16 mouse cellular contexts compared by ENCODE assay signal in genomic region chr8:90959721-90960120, GRCm38 (mm10).
DNase-seq lines count a peak whose midpoint lies in the region; ATAC-seq and TF ChIP-seq lines count a peak whose summit lies in the region.
"Had no signal": no experiment of that assay in that cellular context is flagged by ENCODE, and none has a peak within 500 bp of the region (broad histone marks: within the 10 kb centered on the region; RNA-seq: fewer than 3 reads in every experiment).

No protein-coding gene starts in this region.

- ATAC-seq in kidney, postnatal 0 days (replicated peaks; ENCODE audit: low FRiP score, low read depth), result no peak
- ATAC-seq in neural tube, embryonic 13.5 days (ENCODE audit: low read depth), result no peak
- ATAC-seq in neural tube, embryonic 15.5 days (ENCODE audit: low FRiP score), result no peak
- ATAC-seq: activated CD4-positive, CD25-positive, alpha-beta regulatory T cell, adult 4 months had no signal

- H3K4me1 ChIP-seq in kidney, postnatal 0 days (replicated peaks; ENCODE audit: insufficient read depth, low read length), result peaks cover 7% of the 10 kb centered on the region; the same call in 1 of the 2 replicates
- peaks cover 72% of the 10 kb centered on the region for H3K4me1 ChIP-seq in neural tube, embryonic 13.5 days (replicated peaks)
- H3K4me1 ChIP-seq in neural tube, embryonic 15.5 days, result peaks cover 43% of the 10 kb centered on the region
- H3K4me1 ChIP-seq in embryonic facial prominence, embryonic 10.5 days, result peaks cover 46% of the 10 kb centered on the region
- peaks cover 18% of the 10 kb centered on the region for H3K4me1 ChIP-seq in cerebellum, adult 2 months (ENCODE audit: control insufficient read depth, insufficient read depth, low read length)

- H3K9ac ChIP-seq in kidney, postnatal 0 days (ENCODE audit: low read depth, low read length), result no peak overlapping the region
- H3K9ac ChIP-seq in neural tube, embryonic 13.5 days, result no peak overlapping the region
- H3K9ac ChIP-seq in neural tube, embryonic 15.5 days (replicated peaks), result no peak overlapping the region
- H3K9ac ChIP-seq: embryonic facial prominence, embryonic 12.5 days; liver, embryonic 15.5 days; stomach, embryonic 15.5 days had no signal

- no peaks in the 10 kb centered on the region for H3K27me3 ChIP-seq in kidney, postnatal 0 days (ENCODE audit: insufficient read depth, low read length)
- no peaks in the 10 kb centered on the region for H3K27me3 ChIP-seq in neural tube, embryonic 13.5 days
- H3K27me3 ChIP-seq in neural tube, embryonic 15.5 days (replicated peaks), result no peaks in the 10 kb centered on the region
- no peaks in the 10 kb centered on the region for H3K27me3 ChIP-seq in embryonic facial prominence, embryonic 10.5 days (replicated peaks; ENCODE audit: low read depth, poor library complexity, severe bottlenecking)
- H3K27me3 ChIP-seq in cerebellum, adult 2 months (ENCODE audit: control insufficient read depth, insufficient read depth, low read length), result no peaks in the 10 kb centered on the region
- H3K27me3 ChIP-seq: embryonic facial prominence, embryonic 12.5 days; liver, embryonic 15.5 days; stomach, embryonic 15.5 days had no signal

- no peak for TF ChIP-seq POLR2A in cerebellum, adult 2 months (IDR thresholded peaks at IDR 0.05; ENCODE audit: borderline replicate concordance, insufficient read depth, low read length)

- H3K4me3 ChIP-seq in kidney, postnatal 0 days (replicated peaks; ENCODE audit: low read depth, low read length), result no peak overlapping the region
- H3K4me3 ChIP-seq in neural tube, embryonic 13.5 days, result no peak overlapping the region
- no peak overlapping the region for H3K4me3 ChIP-seq in neural tube, embryonic 15.5 days (replicated peaks)
- no peak overlapping the region for H3K4me3 ChIP-seq in embryonic facial prominence, embryonic 10.5 days
- no peak overlapping the region for H3K4me3 ChIP-seq in cerebellum, adult 2 months (replicated peaks; ENCODE audit: insufficient read depth, low read depth, low read length)
- H3K4me3 ChIP-seq: embryonic facial prominence, embryonic 12.5 days; limb, embryonic 10.5 days; liver, embryonic 15.5 days; stomach, embryonic 15.5 days had no signal

- H3K4me2 ChIP-seq in kidney, postnatal 0 days (ENCODE audit: low read length), result no peak overlapping the region
- H3K4me2 ChIP-seq in neural tube, embryonic 13.5 days, result peak overlapping the region; percentile 89
- H3K4me2 ChIP-seq in neural tube, embryonic 15.5 days, result no peak overlapping the region
- H3K4me2 ChIP-seq: embryonic facial prominence, embryonic 12.5 days; liver, embryonic 15.5 days; stomach, embryonic 15.5 days had no signal

- H3K36me3 ChIP-seq in kidney, postnatal 0 days (ENCODE audit: insufficient read depth, low read length), result no peaks in the 10 kb centered on the region
- no peaks in the 10 kb centered on the region for H3K36me3 ChIP-seq in neural tube, embryonic 13.5 days
- no peaks in the 10 kb centered on the region for H3K36me3 ChIP-seq in neural tube, embryonic 15.5 days
- H3K36me3 ChIP-seq in embryonic facial prominence, embryonic 10.5 days (replicated peaks), result peaks cover 19% of the 10 kb centered on the region
- H3K36me3 ChIP-seq: embryonic facial prominence, embryonic 12.5 days; liver, embryonic 15.5 days; stomach, embryonic 15.5 days had no signal

- no peaks in the 10 kb centered on the region for H3K9me3 ChIP-seq in kidney, postnatal 0 days (replicated peaks; ENCODE audit: low read length)
- no peaks in the 10 kb centered on the region for H3K9me3 ChIP-seq in neural tube, embryonic 13.5 days
- H3K9me3 ChIP-seq in neural tube, embryonic 15.5 days (replicated peaks), result no peaks in the 10 kb centered on the region
- no peaks in the 10 kb centered on the region for H3K9me3 ChIP-seq in embryonic facial prominence, embryonic 10.5 days
- H3K9me3 ChIP-seq: embryonic facial prominence, embryonic 12.5 days; limb, embryonic 10.5 days; liver, embryonic 15.5 days; stomach, embryonic 15.5 days had no signal

- DNase-seq in kidney, postnatal 0 days (ENCODE audit: low spot score), result no peak
- no peak for DNase-seq in kidney, adult 11 months
- DNase-seq in R1 (ENCODE audit: low read depth, low spot score), result peak; percentile 61
- DNase-seq in embryonic facial prominence, embryonic 10.5 days (ENCODE audit: low spot score), result no peak
- DNase-seq in cerebellum, adult 2 months, result no peak
- DNase-seq: cerebellum, postnatal 25 days; kidney, adult 9 months; lung, postnatal 36 days; right cerebral cortex, adult 18-20 months had no signal

- H3K27ac ChIP-seq in kidney, postnatal 0 days, result no peak overlapping the region
- no peak overlapping the region for H3K27ac ChIP-seq in neural tube, embryonic 13.5 days (replicated peaks)
- no peak overlapping the region for H3K27ac ChIP-seq in neural tube, embryonic 15.5 days (replicated peaks)
- no peak overlapping the region for H3K27ac ChIP-seq in embryonic facial prominence, embryonic 10.5 days (replicated peaks)
- H3K27ac ChIP-seq in cerebellum, adult 2 months (ENCODE audit: insufficient read depth, low read length), result no peak overlapping the region
- H3K27ac ChIP-seq: embryonic facial prominence, embryonic 12.5 days; limb, embryonic 10.5 days; liver, embryonic 15.5 days; stomach, embryonic 15.5 days had no signal

- peak; percentile 11; the same call in 1 of the 2 replicates for TF ChIP-seq CTCF in kidney, postnatal 0 days (IDR thresholded peaks at IDR 0.05; ENCODE audit: low read depth)
- TF ChIP-seq CTCF in cerebellum, adult 2 months (IDR thresholded peaks at IDR 0.05; ENCODE audit: borderline replicate concordance, insufficient read depth, low read depth, low read length), result no peak

- WGBS in kidney, postnatal 0 days, result 90% methylated on average over 4 of the region's 4 CpGs
- WGBS in neural tube, embryonic 13.5 days, result 93% methylated on average over 4 of the region's 4 CpGs
- WGBS in neural tube, embryonic 15.5 days, result 91% methylated on average over 4 of the region's 4 CpGs
- 85% methylated on average over 4 of the region's 4 CpGs for WGBS in embryonic facial prominence, embryonic 10.5 days
- 82% methylated on average over 4 of the region's 4 CpGs for WGBS in cerebellum, adult 2 months
